Mouse (Mus musculus) myocyte (in vitro differentiated cells): ENCODE data around the gene Slc10a6. TPM values are rescaled to one million over a fixed set of nuclear protein-coding genes. Genes with fewer than 3 reads are reported as not detected.
A peak's percentile ranks its signal among the peaks of the same experiment; 100 is the strongest.

Experiments
- H3K27me3 ChIP-seq: one replicate; pipeline ENCODE4 v1.6.1; 2011; ENCODE audit not compliant: control insufficient read depth, insufficient read depth, insufficient read length
- H3K36me3 ChIP-seq: one replicate; pipeline ENCODE4 v1.6.1; 2011; ENCODE audit not compliant: control insufficient read depth, insufficient read depth
- H3K4me2 ChIP-seq: one replicate; pipeline ENCODE4 v1.6.1; 2011; ENCODE audit warnings: low read depth, control low read depth
- H3K4me3 ChIP-seq: one replicate; pipeline ENCODE4 v1.5.1; 2011; ENCODE audit warnings: mild to moderate bottlenecking, control low read depth, moderate library complexity
- H3K79me2 ChIP-seq: one replicate; pipeline ENCODE4 v1.6.1; 2011; ENCODE audit not compliant: control insufficient read depth, insufficient read depth
- H3ac ChIP-seq: one replicate; pipeline ENCODE4 v1.6.1; 2011; ENCODE audit not compliant: control insufficient read depth, insufficient read length
- CEBPB ChIP-seq: IDR thresholded peaks from 2 replicates; pipeline ENCODE4 v1.6.1; 2011; ENCODE audit warnings: mild to moderate bottlenecking, moderate library complexity; ENCODE audit not compliant: poor library complexity, insufficient read depth, severe bottlenecking
- E2F4 ChIP-seq: IDR thresholded peaks from one replicate; pipeline ENCODE4 v1.6.1; 2011; ENCODE audit warnings: mild to moderate bottlenecking, control low read depth, moderate library complexity; ENCODE audit not compliant: insufficient read depth
- MAX ChIP-seq: IDR thresholded peaks from one replicate; pipeline ENCODE4 v1.6.1; 2011; ENCODE audit warnings: low read depth, mild to moderate bottlenecking, control low read depth
- MYOD1 ChIP-seq, 3 experiments: IDR thresholded peaks; one replicate each; pipeline ENCODE4 v1.6.1; 2011; ENCODE audit warnings: control low read depth in 2 of 3, low read depth in 2 of 3, mild to moderate bottlenecking in 2 of 3, moderate library complexity in 1 of 3; ENCODE audit not compliant: insufficient read length in 2 of 3, control insufficient read depth in 1 of 3
- MYOG ChIP-seq, 3 experiments: IDR thresholded peaks; one replicate each; pipeline ENCODE4 v1.6.1; 2011; ENCODE audit warnings: control low read depth in 2 of 3, low read depth in 2 of 3, mild to moderate bottlenecking in 2 of 3; ENCODE audit not compliant: insufficient read length in 2 of 3, control insufficient read depth in 1 of 3, insufficient read depth in 1 of 3
- POLR2A ChIP-seq: IDR thresholded peaks from one replicate; pipeline ENCODE4 v1.6.1; 2011; ENCODE audit warnings: low read depth, mild to moderate bottlenecking, control low read depth, moderate library complexity; ENCODE audit not compliant: insufficient read length
- POLR2AphosphoS2 ChIP-seq: IDR thresholded peaks from one replicate; pipeline ENCODE4 v1.6.1; 2011; ENCODE audit warnings: low read depth, control low read depth; ENCODE audit not compliant: insufficient read length
- REST ChIP-seq: IDR thresholded peaks from one replicate; pipeline ENCODE4 v1.6.1; 2011; ENCODE audit warnings: mild to moderate bottlenecking, control low read depth, moderate library complexity; ENCODE audit not compliant: insufficient read depth, insufficient read length
- SRF ChIP-seq: IDR thresholded peaks from one replicate; pipeline ENCODE4 v1.6.1; 2011; ENCODE audit warnings: low read depth; ENCODE audit not compliant: control insufficient read depth, insufficient read length
- TCF12 ChIP-seq: IDR thresholded peaks from one replicate; pipeline ENCODE4 v1.6.1; 2011; ENCODE audit warnings: mild to moderate bottlenecking, control low read depth; ENCODE audit not compliant: poor library complexity, insufficient read depth, severe bottlenecking
- TCF3 ChIP-seq: IDR thresholded peaks from one replicate; pipeline ENCODE4 v1.6.1; 2011; ENCODE audit warnings: low read depth, control low read depth; ENCODE audit not compliant: insufficient read length
- USF1 ChIP-seq: IDR thresholded peaks from one replicate; pipeline ENCODE4 v1.6.1; 2011; ENCODE audit warnings: low read depth, mild to moderate bottlenecking, control low read depth, moderate library complexity
- polyA plus RNA-seq: library from polyadenylated mRNA; unstranded; fragments of >200 nt; fragmentation: generic; extraction: Trizol; gene quantifications from one replicate; pipeline ENCODE4 v1.2.1, GENCODE M21; 2012; ENCODE audit warnings: missing spikeins

Slc10a6 gene
- polyA plus RNA-seq, 1 experiment: 0.04 TPM

DNA sequence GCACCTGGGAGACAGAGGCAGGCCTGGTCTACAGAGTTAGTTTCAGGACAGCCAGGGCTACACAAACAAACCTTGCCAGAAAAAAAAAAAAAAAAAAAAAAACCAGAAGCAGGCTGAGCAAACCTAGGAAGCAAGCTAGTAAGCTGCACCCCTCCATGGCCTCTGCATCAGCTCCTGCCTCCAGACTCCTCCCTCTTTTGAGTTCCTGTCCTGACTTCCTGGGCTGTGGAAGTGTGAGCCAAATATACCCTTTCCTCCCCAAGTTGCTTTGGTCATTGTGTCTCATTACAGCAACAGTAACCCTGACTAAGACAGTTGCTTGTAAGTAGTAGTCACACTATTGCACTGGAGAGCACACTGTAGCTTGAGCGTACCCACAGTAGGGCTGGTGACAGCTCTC, 15.0 kb upstream of the Slc10a6 start:
- H3K79me2 ChIP-seq: no peaks in the 10 kb centered on the region
- no peak overlapping the region for H3ac ChIP-seq
- no peaks in the 10 kb centered on the region for H3K36me3 ChIP-seq
- TF ChIP-seq MAX (no peak), USF1 (no peak), CEBPB (no peak), SRF (no peak), TCF12 (no peak), POLR2AphosphoS2 (no peak)
- H3K4me3 ChIP-seq: no peak overlapping the region
- H3K4me2 ChIP-seq: no peak overlapping the region
- no peaks in the 10 kb centered on the region for H3K27me3 ChIP-seq

DNA sequence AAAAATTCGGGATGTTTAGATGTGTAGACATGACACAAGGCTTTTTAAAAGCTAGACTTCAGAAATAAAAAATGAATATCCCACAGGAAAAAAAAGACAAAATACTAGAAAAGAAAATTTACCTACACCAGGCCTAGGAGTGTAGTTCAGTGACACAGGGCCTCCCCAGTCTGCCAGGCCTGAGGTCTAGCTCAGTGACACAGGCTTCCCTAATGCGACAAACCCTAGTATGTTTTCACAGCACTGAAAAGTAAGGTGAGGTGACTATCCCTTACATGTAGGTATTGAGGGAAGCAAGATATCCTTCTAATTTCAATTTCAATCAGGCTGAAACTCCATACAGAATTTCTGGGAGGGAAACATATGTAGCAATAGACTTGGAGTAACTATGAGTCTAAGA, 8.0 kb upstream of the Slc10a6 start:
- TF ChIP-seq POLR2AphosphoS2: no peak
- TF ChIP-seq MYOD1 (IDR thresholded peaks at IDR 0.05; ENCODE audit: control insufficient read depth in 1 of 3, insufficient read length in 2 of 3, low read depth in 2 of 3): no peak
- TF ChIP-seq TCF12: no peak
- no peak for TF ChIP-seq MAX
- no peak for TF ChIP-seq MYOG (IDR thresholded peaks at IDR 0.05; ENCODE audit: control insufficient read depth in 1 of 3, insufficient read depth in 1 of 3, insufficient read length in 2 of 3, low read depth in 2 of 3)
- TF ChIP-seq E2F4: no peak
- no peak for TF ChIP-seq CEBPB
- no peak for TF ChIP-seq USF1
- TF ChIP-seq POLR2A: no peak
- no peak for TF ChIP-seq SRF
- no peak for TF ChIP-seq REST
- no peak for TF ChIP-seq TCF3
- H3K36me3 ChIP-seq: no peaks in the 10 kb centered on the region
- H3K27me3 ChIP-seq: no peaks in the 10 kb centered on the region
- no peak overlapping the region for H3K4me2 ChIP-seq
- no peaks in the 10 kb centered on the region for H3K79me2 ChIP-seq
- H3K4me3 ChIP-seq: no peak overlapping the region
- H3ac ChIP-seq: no peak overlapping the region

DNA sequence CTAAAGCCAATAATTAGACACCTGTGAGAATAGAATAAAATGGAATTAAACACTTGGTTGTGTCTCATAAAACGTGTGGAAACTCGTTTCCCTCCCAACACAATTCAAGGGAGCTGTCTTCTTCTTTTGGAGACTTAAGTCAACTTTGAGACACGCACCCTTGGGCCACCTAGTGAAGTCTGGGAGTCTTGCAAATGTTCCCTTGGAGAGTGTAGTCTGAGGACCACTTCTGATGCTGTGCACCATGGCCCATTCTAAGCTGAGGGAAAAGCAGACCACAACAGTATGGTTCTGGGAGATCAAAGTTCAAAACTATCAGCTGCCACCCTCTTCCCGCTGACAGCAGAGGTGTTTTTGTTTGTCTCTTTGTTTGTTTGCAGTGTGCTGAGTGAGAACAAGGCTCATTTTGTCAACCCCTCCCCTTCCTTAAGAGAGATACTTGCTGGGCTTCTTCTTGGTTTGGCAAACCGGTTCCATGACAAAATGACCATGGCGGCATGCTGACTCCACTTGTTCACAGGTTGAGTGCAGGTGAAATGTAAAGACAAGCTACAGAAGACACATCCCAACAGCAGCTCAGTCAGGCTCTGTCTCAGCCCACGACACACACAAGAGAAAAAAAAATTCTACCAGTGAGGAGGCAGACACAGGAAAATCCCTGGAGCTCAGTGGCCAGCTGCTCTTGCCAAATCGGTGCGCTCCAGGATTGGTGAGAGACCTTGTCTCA, 814 bp upstream of the Slc10a6 start:
- no peaks in the 10 kb centered on the region for H3K27me3 ChIP-seq
- H3ac ChIP-seq: no peak overlapping the region
- H3K79me2 ChIP-seq: no peaks in the 10 kb centered on the region
- H3K4me3 ChIP-seq: no peak overlapping the region
- no peaks in the 10 kb centered on the region for H3K36me3 ChIP-seq
- H3K4me2 ChIP-seq: peak overlapping the region; percentile 30
- TF ChIP-seq SRF (no peak), POLR2AphosphoS2 (no peak), MYOG (IDR thresholded peaks at IDR 0.05; ENCODE audit: control insufficient read depth in 1 of 3, insufficient read depth in 1 of 3, insufficient read length in 2 of 3, low read depth in 2 of 3) (no peak), REST (no peak), E2F4 (no peak), MAX (no peak), CEBPB (no peak), TCF3 (no peak), POLR2A (no peak), TCF12 (no peak), MYOD1 (IDR thresholded peaks at IDR 0.05; ENCODE audit: control insufficient read depth in 1 of 3, insufficient read length in 2 of 3, low read depth in 2 of 3) (no peak), USF1 (no peak)

DNA sequence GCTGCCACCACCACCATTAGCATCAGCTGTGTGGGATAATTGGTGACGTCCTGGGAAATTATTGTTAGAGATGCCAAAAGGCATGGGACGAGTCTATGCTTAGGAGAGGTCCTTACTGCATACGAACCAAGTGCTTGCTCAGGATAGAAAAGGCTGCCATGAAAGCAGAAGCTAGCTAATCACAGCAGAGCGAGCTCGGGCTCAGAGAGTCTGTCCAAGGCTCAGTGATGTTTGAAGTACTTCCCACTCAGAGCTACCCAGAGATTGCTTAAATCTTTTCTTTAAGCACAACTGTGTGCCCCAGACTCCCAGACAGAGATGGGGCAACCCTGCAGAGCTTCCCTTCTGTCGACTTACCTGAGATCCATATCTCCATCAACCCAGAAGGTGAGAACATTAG, 704 bp downstream of the Slc10a6 start:
- TF ChIP-seq MYOG (IDR thresholded peaks at IDR 0.05; ENCODE audit: control insufficient read depth in 1 of 3, insufficient read depth in 1 of 3, insufficient read length in 2 of 3, low read depth in 2 of 3) (no peak), TCF3 (no peak), POLR2AphosphoS2 (no peak), MYOD1 (IDR thresholded peaks at IDR 0.05; ENCODE audit: control insufficient read depth in 1 of 3, insufficient read length in 2 of 3, low read depth in 2 of 3) (no peak), TCF12 (no peak), REST (no peak), CEBPB (no peak), POLR2A (no peak), USF1 (no peak), SRF (no peak), E2F4 (no peak), MAX (no peak)
- Histone ChIP-seq H3K79me2 (no peaks in the 10 kb centered on the region), H3K36me3 (no peaks in the 10 kb centered on the region), H3K4me3 (no peak overlapping the region), H3K4me2 (no peak overlapping the region), H3ac (no peak overlapping the region), H3K27me3 (no peaks in the 10 kb centered on the region)

DNA sequence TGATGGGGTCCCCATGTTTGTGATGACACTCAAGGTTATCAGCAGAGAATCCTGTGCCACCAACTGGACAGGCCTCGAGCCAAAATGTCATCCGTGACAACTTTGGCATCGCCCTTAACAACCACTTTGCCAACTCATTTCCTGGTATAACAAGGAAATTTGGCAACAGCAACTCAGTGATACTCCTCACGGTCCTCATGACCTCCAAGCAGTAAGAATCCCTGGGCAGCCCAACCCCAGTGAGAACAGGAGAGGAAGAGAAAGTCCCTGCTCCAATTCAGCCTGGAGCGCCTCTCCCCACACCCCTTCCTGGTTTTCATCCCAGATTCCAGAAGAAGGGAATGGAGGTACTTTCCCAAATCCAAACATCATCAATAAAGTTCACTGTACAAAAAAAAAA, 4.4 kb downstream of the Slc10a6 start:
- Histone ChIP-seq H3K4me3 (no peak overlapping the region), H3K27me3 (no peaks in the 10 kb centered on the region), H3K36me3 (no peaks in the 10 kb centered on the region), H3ac (no peak overlapping the region), H3K4me2 (no peak overlapping the region), H3K79me2 (no peaks in the 10 kb centered on the region)
- TF ChIP-seq POLR2AphosphoS2 (no peak), CEBPB (no peak), REST (no peak), POLR2A (no peak)
